Mouse (Mus musculus) cerebellum, adult 2 months (tissue): ENCODE measurements around the gene Pdxp.

Experiments
- CTCF ChIP-seq: fragments of 200-500 bp; IDR thresholded peaks from 2 replicates; pipeline ENCODE4 v1.5.1; 2011; ENCODE audit warnings: low read depth, mild to moderate bottlenecking, control low read depth, low read length, moderate library complexity, borderline replicate concordance; ENCODE audit not compliant: insufficient read depth
- POLR2A ChIP-seq: fragments of 200-500 bp; IDR thresholded peaks from 2 replicates; pipeline ENCODE4 v1.6.1; 2011; ENCODE audit warnings: low read length, control low read depth, borderline replicate concordance; ENCODE audit not compliant: insufficient read depth

DNA sequence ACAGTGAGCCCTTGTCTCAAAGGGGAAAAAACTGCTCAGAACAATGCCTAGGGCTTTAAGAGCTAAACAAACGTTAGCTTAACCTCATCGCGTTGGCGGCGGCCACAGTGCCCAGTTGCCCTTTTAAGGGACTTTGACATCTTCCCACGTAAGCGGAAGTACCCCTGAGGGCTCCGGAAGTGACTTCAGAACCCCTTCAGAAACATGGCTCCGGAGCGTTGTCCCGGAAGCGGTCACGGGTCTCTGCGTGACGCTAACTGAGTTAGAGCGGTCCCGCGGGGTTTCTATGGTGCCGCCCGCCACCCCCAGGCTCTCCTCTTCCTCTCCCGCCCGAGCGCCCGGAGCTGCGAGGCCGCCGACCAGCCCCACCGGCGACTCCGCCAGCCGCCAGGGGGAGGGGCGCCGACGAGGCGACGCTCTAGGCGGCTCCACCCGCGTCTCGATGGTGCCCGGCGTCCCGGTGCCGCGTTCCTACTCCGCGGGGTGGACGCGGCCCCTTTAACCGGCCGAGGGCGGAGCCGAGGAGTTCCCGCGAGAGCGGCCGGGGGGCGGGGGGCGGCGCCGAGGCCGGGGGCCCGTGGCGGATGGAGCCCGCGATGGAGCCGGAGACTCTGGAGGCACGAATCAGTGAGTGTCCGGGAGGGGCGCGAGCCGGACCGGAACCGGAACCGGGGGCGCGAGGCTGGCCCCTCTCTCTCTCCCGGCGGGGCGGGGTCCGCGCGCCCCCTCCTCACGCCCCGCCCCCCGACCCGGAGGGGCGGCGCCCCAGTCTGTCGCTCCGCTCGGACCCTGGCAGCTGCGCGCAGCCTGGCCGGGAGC, 36.5 kb upstream of the Pdxp start, which contains the start of gene Gga1:
- TF ChIP-seq CTCF = no peak
- peak; percentile 84; the same call in 1 of the 2 replicates for TF ChIP-seq POLR2A
